Mouse (Mus musculus) spleen, postnatal 36 days (tissue): Measurements from ENCODE around the gene Pde7b.

ENCODE experiments used
- DNase-seq, 2 experiments: peaks; one replicate each; pipeline ENCODE4 v3.0.0; 2022; ENCODE audit warnings: low spot score in 2 of 2, mixed read lengths in 1 of 2

Pde7b gene

DNA sequence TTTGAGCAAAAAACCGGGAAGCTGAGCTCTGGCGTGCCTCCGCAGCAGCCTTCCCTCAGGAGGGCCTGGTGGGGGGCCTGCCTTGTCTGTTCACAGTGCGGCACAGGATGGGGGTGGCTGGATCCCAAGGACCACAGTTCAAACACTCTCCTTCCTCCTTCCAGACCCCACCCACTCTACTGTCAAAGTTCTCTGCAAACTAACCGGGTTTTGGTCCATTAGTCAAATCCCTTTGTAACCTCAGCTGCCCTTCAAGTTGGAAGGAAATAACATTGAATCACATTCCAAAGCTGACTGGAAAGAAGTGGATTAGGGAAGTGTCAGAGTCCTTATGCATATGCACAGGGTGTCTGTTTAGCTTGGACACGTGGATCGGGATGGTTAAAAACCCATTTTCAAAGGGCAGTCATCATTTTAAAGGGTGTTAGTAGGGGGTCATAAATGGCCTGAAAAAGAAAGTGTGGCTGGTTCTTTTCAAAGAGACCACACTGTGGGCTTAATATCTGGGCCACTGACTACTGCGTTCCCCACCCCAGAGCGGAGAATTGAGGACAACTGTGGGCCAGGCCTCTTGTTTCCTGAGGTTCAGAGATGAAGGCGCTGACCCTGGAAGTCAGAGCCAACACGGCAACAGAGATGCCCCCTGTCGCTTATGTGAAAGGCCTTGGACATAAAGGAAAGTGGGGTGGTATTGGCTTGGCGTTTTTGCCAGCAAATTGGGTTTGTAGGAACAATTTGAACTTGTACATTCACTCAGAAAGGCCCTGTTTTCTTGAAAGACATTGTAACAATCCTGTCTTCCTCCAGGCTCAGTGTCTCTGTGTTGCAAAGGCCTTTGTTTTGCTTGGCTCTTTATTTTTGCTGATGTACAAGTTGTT lies 175.8 kb downstream of the Pde7b start:
- no peak for DNase-seq

DNA sequence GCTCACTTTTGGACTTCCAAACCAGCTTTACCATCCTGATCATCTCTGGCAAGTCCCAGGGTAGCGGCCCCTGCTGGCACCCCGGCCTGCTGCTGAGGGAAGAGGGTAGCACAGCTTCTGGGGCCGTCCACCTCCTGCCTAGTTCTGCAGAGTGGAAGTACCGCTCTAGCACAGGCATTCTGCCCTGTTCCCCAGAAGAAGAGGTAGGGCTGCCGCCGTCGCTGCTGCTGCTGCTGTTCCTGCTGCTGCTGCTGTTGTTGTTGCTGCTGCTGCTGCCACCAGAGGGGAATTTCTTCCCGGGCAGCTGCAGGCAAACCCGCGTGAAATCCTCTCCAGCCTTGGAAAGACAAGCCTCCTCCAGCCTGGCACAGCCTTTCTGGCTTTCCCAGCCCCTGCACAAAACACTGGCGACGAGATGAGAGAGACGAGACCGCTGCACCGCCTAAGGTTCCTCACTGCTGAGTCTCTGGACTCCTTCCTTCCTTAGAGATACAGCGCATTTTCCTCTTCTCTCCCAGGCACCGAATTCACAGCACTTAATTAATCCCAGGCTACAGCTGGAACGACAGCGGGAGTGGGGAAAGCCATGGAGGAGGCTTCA lies 176.8 kb downstream of the Pde7b start:
- DNase-seq: no peak

- no peak for DNase-seq
Observed at GRCm38 (mm10) chr10:20543121-20543520, 181.8 kb downstream of the Pde7b start.

- DNase-seq: no peak
Observed at GRCm38 (mm10) chr10:20533811-20534210, 191.1 kb downstream of the Pde7b start.

DNA sequence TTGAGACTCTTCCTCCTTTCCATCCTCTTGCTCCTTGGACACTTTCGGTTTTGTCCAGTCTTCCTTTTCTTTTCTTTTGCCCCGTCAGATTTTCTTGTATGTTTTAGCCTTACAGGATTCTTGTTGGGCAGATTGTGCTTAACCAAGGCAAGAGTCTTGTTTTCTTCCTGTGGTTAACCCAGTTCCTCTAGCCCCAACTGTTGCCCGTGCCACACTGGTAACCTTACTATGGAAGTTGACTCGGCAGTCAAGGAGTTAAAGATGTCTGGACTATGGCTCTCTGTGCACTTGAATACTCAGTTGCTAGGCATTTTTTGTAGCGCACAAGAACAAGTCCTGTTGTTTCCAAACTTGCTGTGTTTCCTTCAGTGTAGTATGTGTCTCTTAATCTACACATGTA lies 193.0 kb downstream of the Pde7b start:
- no peak for DNase-seq

DNA sequence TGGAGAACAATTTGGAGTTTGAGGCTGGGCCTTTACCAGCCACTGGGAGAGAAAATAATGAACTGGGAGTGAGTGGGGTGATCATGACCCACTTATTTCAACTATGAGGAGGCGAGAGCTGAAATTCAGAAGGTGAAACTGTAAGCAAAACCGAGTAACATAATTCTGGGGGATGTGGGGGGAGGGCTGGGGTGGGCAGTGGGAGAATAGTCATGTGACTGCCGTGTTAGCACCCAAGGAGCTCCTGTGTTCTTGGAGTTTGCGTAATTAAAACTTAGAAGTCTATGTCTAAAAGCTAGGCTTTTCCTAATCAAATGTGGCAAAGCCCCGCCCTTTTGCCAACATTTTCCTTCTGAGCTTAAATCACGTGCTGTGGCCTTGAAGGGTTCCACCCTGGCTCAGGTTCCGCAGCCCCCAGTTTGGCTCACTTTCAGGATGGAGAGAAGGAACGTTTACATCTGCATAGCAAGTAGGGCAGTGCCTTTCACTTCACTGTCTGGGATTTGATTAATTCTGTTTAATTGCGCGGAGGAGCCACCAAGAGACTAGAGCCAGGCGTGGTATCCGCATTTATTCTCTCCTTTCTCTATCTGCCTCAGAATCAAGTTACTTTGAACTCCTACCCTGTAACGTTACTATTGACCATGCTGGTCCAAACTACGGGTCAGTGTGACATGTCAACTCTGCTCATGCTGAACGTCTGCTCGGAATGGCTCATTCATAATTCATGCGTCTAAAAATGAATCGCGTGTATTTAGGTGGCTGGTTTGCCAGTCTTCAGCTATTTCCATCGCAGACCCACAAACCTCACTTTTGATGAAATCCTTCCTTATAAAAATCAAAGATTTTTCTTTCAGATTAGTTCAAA lies 196.1 kb downstream of the Pde7b start:
- no peak for DNase-seq

GRCm38 (mm10) chr10:20527737-20528136 lies 197.1 kb downstream of the Pde7b start:
- DNase-seq: no peak

- no peak for DNase-seq
Observed at GRCm38 (mm10) chr10:20518529-20518889, 206.4 kb downstream of the Pde7b start.

GRCm38 (mm10) chr10:20517756-20518528 lies 206.9 kb downstream of the Pde7b start:
- peak; percentile 62 to 63 for DNase-seq

GRCm38 (mm10) chr10:20513891-20514290 lies 211.0 kb downstream of the Pde7b start:
- DNase-seq: no peak

GRCm38 (mm10) chr10:20513461-20513860 lies 211.4 kb downstream of the Pde7b start:
- DNase-seq: no peak

GRCm38 (mm10) chr10:20509819-20510218 lies 215.1 kb downstream of the Pde7b start:
- DNase-seq: no peak

- no peak for DNase-seq
Observed at GRCm38 (mm10) chr10:20508497-20508896, 216.4 kb downstream of the Pde7b start.

DNA sequence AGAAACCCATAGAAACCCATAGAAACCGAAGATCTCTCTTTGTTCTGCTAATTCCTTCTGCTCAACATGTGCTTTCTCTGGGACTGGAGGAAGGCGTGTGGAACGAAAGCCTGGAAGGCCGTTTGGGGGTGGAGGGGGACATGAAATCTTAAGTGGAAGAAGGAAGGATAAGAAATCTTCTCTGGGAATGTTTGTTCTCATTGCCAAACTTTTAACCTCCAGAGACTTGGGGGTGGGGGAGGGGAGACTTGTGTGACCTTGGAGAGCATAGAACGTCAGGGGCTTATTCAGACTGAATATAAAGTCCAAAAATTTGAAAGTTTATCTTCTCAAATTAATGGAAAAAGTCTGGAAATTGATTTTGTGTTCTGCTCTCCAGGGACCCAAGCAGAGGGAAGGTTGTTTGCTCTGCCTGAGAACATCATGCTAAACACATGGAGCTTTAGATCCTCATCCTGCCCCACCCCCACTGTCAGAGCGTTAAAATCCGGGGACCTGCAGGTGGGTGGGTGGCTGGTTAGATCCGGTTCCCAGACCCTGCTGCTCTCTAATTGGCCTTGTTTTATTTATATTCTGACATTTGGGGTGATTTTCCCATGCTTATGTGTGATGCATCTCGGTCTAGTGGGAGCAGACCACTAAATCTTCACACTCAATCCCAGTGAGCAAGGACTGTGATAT lies 217.0 kb downstream of the Pde7b start:
- no peak for DNase-seq

DNA sequence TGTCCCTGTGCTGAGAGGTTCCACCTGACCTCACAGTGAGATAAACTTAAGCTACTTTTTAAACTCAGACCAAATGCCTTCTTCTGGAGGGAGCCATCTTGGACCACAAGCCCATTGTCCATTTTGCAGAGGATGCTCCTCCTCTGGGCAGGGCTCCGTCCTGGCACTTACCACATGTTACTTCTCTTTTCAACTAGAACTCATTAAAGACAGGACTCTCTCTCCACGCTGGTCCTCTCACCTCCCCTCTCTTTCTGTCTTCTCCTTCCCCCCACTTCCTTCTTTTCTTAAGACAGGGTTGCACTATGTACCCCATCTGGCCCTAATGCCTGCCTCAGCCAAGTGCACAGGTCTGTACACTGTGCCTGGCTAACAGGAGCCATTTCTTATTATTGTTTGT lies 217.8 kb downstream of the Pde7b start:
- DNase-seq: no peak

- peak in 1 of 2 experiments; percentile 9 for DNase-seq
Observed at GRCm38 (mm10) chr10:20505454-20505853, 219.4 kb downstream of the Pde7b start.

GRCm38 (mm10) chr10:20504800-20505199 lies 220.1 kb downstream of the Pde7b start:
- DNase-seq: no peak

GRCm38 (mm10) chr10:20503265-20504025 lies 221.4 kb downstream of the Pde7b start:
- DNase-seq: no peak

DNA sequence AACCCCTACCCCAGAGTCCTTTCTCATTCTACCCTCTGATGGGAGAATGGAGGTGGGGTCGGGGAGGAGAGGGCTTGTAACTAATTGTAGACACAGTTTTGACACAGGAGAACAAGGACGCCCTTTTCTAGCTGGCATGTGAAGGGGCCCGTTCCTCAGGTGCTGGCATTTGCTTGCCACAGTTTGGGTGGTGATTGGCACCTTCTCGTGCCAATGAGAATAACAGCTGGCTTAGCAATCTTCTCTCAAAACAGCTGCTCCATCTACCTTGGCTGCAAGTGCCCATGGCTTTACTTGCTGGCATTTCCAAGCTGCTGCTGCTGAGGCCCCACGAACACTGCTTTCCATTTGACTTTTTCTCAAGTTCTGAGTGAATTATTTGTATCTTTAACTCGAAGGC lies 223.7 kb downstream of the Pde7b start:
- DNase-seq: no peak

DNA sequence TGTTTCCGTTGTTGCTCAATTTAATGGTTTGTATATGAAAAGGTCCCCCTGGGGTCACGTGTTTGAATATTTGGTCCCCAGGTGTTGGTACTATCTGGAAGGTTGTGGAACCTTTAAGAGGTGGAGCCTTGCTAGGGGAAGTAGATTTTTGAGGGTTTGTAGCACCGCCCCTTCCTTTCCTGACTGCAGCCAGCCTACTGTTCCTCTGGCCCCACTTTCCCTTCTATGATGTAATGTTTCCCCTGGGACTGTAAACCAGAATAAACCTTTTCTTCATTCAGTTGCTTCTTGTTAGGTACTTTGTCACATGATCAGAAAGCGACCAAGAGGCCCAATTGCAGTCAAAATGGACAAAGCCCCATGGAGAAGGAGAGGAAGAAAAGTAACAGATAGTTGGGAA lies 229.8 kb downstream of the Pde7b start:
- no peak for DNase-seq
